Mouse (Mus musculus): Measurements from ENCODE around the gene Hipk3.

DNA sequence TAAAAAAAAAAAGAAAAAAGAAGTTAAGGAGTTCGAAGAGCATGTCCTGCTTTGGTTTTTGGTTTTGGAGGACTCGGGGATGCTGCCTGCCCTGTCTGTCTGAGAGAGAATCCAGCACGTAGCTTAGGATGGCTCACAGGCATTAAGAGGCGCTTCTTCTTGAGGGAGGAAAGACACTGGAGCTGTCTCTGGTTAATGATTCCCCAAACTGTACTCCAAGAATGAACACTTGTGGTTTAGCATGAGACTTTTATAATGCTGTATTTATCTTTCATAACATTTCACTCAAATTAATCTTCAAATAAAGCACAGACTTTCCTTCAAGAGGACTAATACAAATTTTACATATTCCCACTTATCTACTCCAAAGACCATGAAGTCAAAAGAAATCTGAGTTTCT, 15.2 kb downstream of the Hipk3 start:
- no peak for TF ChIP-seq POLR2A (IDR thresholded peaks at IDR 0.05; ENCODE audit: borderline replicate concordance, extremely low read depth, low read depth, low read length)
- TF ChIP-seq CTCF (IDR thresholded peaks at IDR 0.05; ENCODE audit: insufficient read depth, low read length) = no peak
